Mouse (Mus musculus) heart, postnatal 14 days (tissue): ENCODE measurements around the gene Meox2. TPM values are rescaled to one million over a fixed set of nuclear protein-coding genes. Genes with fewer than 3 reads are reported as not detected.
"Not testable (repeated sequence)": the region's sequence is repeated elsewhere in the genome, so short reads cannot be mapped to it uniquely, and the experiment has no call there.

Experiments
- DNase-seq, 2 experiments: peaks; one replicate each; pipeline ENCODE4 v3.0.0; 2021 to 2022
- intact Hi-C: fragments of 180-260 bp; cut with DNase I; formaldehyde crosslinking; loops from one replicate; pipeline ENCODE4 v1.15.1; 2025
- long read RNA-seq, 2 experiments: library from polyadenylated mRNA; stranded (forward); transcript quantifications; one replicate each; pipeline ENCODE4 v2.0.0; 2021
- total RNA-seq, 2 experiments: library from RNA; stranded (reverse); gene quantifications; 2 replicates each; pipeline ENCODE4 v1.2.3; 2021

The Meox2 gene
- 10 to 100 TPM; 18.9 to 21.1 TPM for total RNA-seq
- long read RNA-seq, experiment 1, transcript Meox2-201 (3 exons, 2,360 nt): major isoform, 25 of 29 reads
- long read RNA-seq, experiment 1, partial matches to known transcripts: 0 of 29 reads
- long read RNA-seq, experiment 1, other reads (novel, unspliced or antisense): 4 of 29 reads
- long read RNA-seq, experiment 2, transcript Meox2-201 (3 exons, 2,360 nt): major isoform, 25 of 27 reads
- long read RNA-seq, experiment 2, partial matches to known transcripts: 1 of 27 reads
- long read RNA-seq, experiment 2, other reads (novel, unspliced or antisense): 1 of 27 reads

- DNase-seq: peak; percentile 61 to 69
- intact Hi-C loops: loop anchor here (2.0 to 10.0 kb wide), 5 partner anchors 94 to 390 kb away; no protein-coding TSS in a partner anchor
Measured at GRCm38 (mm10) chr12:37108390-37108738, at the start of gene Meox2. Gene Meox2, plus strand, starts transcription at chr12:37108540.

GRCm38 (mm10) chr12:37072636-37073035 is 35.7 kb upstream of the Meox2 start:
- intact Hi-C loops: no loop called here
- DNase-seq: no peak

GRCm38 (mm10) chr12:37077308-37077707 is 31.0 kb upstream of the Meox2 start:
- intact Hi-C loops: loop anchor here (5.0 kb wide), 1 partner anchor 375 kb away; no protein-coding TSS in a partner anchor
- peak in 1 of 2 experiments; percentile 3 for DNase-seq

GRCm38 (mm10) chr12:37080005-37080404 is 28.3 kb upstream of the Meox2 start:
- intact Hi-C loops, DNase-seq: not testable (repeated sequence)

GRCm38 (mm10) chr12:37106541-37106940 is 1.8 kb upstream of the Meox2 start:
- no peak for DNase-seq
- intact Hi-C loops: loop anchor here (5.0 to 10.0 kb wide), 3 partner anchors 159 to 338 kb away; no protein-coding TSS in a partner anchor

GRCm38 (mm10) chr12:37107150-37107549 is 1.2 kb upstream of the Meox2 start:
- peak; percentile 7 to 10 for DNase-seq
- intact Hi-C loops: loop anchor here (5.0 to 10.0 kb wide), 3 partner anchors 160 to 338 kb away; no protein-coding TSS in a partner anchor

GRCm38 (mm10) chr12:37107713-37108389 is 489 bp upstream of the Meox2 start:
- intact Hi-C loops: loop anchor here (2.0 to 10.0 kb wide), 5 partner anchors 93 to 389 kb away; no protein-coding TSS in a partner anchor
- DNase-seq: peak in 1 of 2 experiments; percentile 12

- intact Hi-C loops: loop anchor here (2.0 to 10.0 kb wide), 5 partner anchors 94 to 390 kb away; no protein-coding TSS in a partner anchor
Measured at GRCm38 (mm10) chr12:37108819-37109473, 606 bp downstream of the Meox2 start.

GRCm38 (mm10) chr12:37109474-37110012 is 1.2 kb downstream of the Meox2 start:
- intact Hi-C loops: loop anchor here (2.0 to 10.0 kb wide), 7 partner anchors 55 to 391 kb away; no protein-coding TSS in a partner anchor
- peak; percentile 18 to 27 for DNase-seq

More at GRCm38 (mm10) chr12:37108819-37109473, 606 bp downstream of the Meox2 start:
- peak; percentile 39 to 45 for DNase-seq

- intact Hi-C loops: loop anchor here (10.0 kb wide), 2 partner anchors 54 to 164 kb away; no protein-coding TSS in a partner anchor
- no peak for DNase-seq
Measured at GRCm38 (mm10) chr12:37110977-37111376, 2.6 kb downstream of the Meox2 start.

- DNase-seq: no peak
- intact Hi-C loops: loop anchor here (10.0 kb wide), 2 partner anchors 46 to 156 kb away; no protein-coding TSS in a partner anchor
Measured at GRCm38 (mm10) chr12:37119246-37119645, 10.9 kb downstream of the Meox2 start.

GRCm38 (mm10) chr12:37123763-37124162 is 15.4 kb downstream of the Meox2 start:
- no peak for DNase-seq
- intact Hi-C loops: no loop called here

- DNase-seq: no peak
- intact Hi-C loops: no loop called here
Measured at GRCm38 (mm10) chr12:37142080-37142703, 33.9 kb downstream of the Meox2 start.

- DNase-seq: no peak
- intact Hi-C loops: no loop called here
Measured at GRCm38 (mm10) chr12:37143879-37144278, 35.5 kb downstream of the Meox2 start.

- intact Hi-C loops: loop anchor here (10.0 kb wide), 1 partner anchor 53 kb away; no protein-coding TSS in a partner anchor
Measured at GRCm38 (mm10) chr12:37167742-37168141, 59.4 kb downstream of the Meox2 start.

GRCm38 (mm10) chr12:37173324-37173723 is 65.0 kb downstream of the Meox2 start:
- intact Hi-C loops: no loop called here
- DNase-seq: no peak

More at GRCm38 (mm10) chr12:37167742-37168141, 59.4 kb downstream of the Meox2 start:
- DNase-seq: no peak

- DNase-seq: peak; percentile 19 to 44
- intact Hi-C loops: loop anchor here (2.0 kb wide), 1 partner anchor 469 kb away; no protein-coding TSS in a partner anchor
Measured at GRCm38 (mm10) chr12:37183689-37184088, 75.3 kb downstream of the Meox2 start.

- intact Hi-C loops: no loop called here
- no peak for DNase-seq
Measured at GRCm38 (mm10) chr12:37188940-37189488, 80.7 kb downstream of the Meox2 start.
